ENCODE assay signal across 26 mouse cellular contexts in genomic region chr2:59307302-59307701, GRCm38 (mm10).
DNase-seq lines count a peak whose midpoint lies in the region; ATAC-seq and TF ChIP-seq lines count a peak whose summit lies in the region.
"Had no signal": no experiment of that assay in that cellular context is flagged by ENCODE, and none has a peak within 500 bp of the region (broad histone marks: within the 10 kb centered on the region; RNA-seq: fewer than 3 reads in every experiment).

No protein-coding gene starts in this region.

- intact Hi-C loops in heart, adult 2 months (cut with DNase I), result no loop called here

- no peak for TF ChIP-seq EP300 in heart, adult 2 months (IDR thresholded peaks at IDR 0.05; ENCODE audit: insufficient read depth, low read depth, low read length)
- TF ChIP-seq EP300 in stomach, postnatal 0 days (optimal IDR thresholded peaks at IDR 0.05), result no peak

- peak; percentile 39 for DNase-seq in heart, adult 11 months
- DNase-seq in heart, adult 2 months, result no peak
- peak; percentile 39 to 50 for DNase-seq in kidney, postnatal 4 days
- no peak for DNase-seq in stomach, postnatal 0 days (ENCODE audit: low spot score)
- DNase-seq in adrenal gland, postnatal 14 days, result no peak
- DNase-seq: adrenal gland, adult 8-10 months; adrenal gland, postnatal 25 days; B cell, adult 2 months; cerebellum, adult 11 months; cerebellum, adult 18-20 months; cerebellum, adult 8-10 months; cerebellum, adult 9-11 months; cerebellum, postnatal 14 days; cerebellum, postnatal 36 days; embryo, embryonic 11 days; forebrain, postnatal 0 days had no signal

- no peak for TF ChIP-seq POLR2A in heart, adult 2 months (IDR thresholded peaks at IDR 0.05; ENCODE audit: insufficient read depth, low read depth, low read length)

- H3K4me3 ChIP-seq in heart, adult 2 months, result no peak overlapping the region
- no peak overlapping the region for H3K4me3 ChIP-seq in kidney, embryonic 15.5 days (replicated peaks)
- H3K4me3 ChIP-seq in stomach, postnatal 0 days (ENCODE audit: low read depth, low read length), result no peak overlapping the region
- H3K4me3 ChIP-seq: embryonic facial prominence, embryonic 13.5 days; embryonic facial prominence, embryonic 15.5 days; forebrain, embryonic 13.5 days; forebrain, embryonic 15.5 days had no signal

- no peaks in the 10 kb centered on the region for H3K79me2 ChIP-seq in heart, adult 2 months (replicated peaks; ENCODE audit: control insufficient read depth, insufficient read depth, low read length)

- H3K9me3 ChIP-seq in kidney, embryonic 15.5 days (replicated peaks), result no peaks in the 10 kb centered on the region
- H3K9me3 ChIP-seq in stomach, postnatal 0 days (ENCODE audit: control insufficient read depth, low read length), result no peaks in the 10 kb centered on the region
- H3K9me3 ChIP-seq: embryonic facial prominence, embryonic 13.5 days; embryonic facial prominence, embryonic 15.5 days; forebrain, embryonic 13.5 days; forebrain, embryonic 15.5 days; G1E had no signal

- H3K4me2 ChIP-seq in kidney, embryonic 15.5 days, result no peak overlapping the region
- H3K4me2 ChIP-seq in stomach, postnatal 0 days (replicated peaks; ENCODE audit: low read depth), result no peak overlapping the region
- H3K4me2 ChIP-seq: embryonic facial prominence, embryonic 13.5 days; embryonic facial prominence, embryonic 15.5 days; forebrain, embryonic 13.5 days; forebrain, embryonic 15.5 days had no signal

- H3K27me3 ChIP-seq in heart, adult 2 months (ENCODE audit: control insufficient read depth, insufficient read depth, low read length), result no peaks in the 10 kb centered on the region
- no peaks in the 10 kb centered on the region for H3K27me3 ChIP-seq in kidney, embryonic 15.5 days
- H3K27me3 ChIP-seq in stomach, postnatal 0 days (ENCODE audit: control insufficient read depth, insufficient read depth, low read length), result no peaks in the 10 kb centered on the region
- H3K27me3 ChIP-seq: CH12.LX; embryonic facial prominence, embryonic 13.5 days; embryonic facial prominence, embryonic 15.5 days; forebrain, embryonic 13.5 days; forebrain, embryonic 15.5 days; Patski had no signal

- no peak overlapping the region for H3K27ac ChIP-seq in heart, adult 2 months
- no peak overlapping the region for H3K27ac ChIP-seq in kidney, embryonic 15.5 days
- no peak overlapping the region for H3K27ac ChIP-seq in stomach, postnatal 0 days (replicated peaks)
- H3K27ac ChIP-seq: embryonic facial prominence, embryonic 13.5 days; embryonic facial prominence, embryonic 15.5 days; forebrain, embryonic 13.5 days; forebrain, embryonic 15.5 days had no signal

- peaks cover 3% of the 10 kb centered on the region; the same call in 1 of the 2 replicates for H3K36me3 ChIP-seq in heart, adult 2 months (ENCODE audit: control insufficient read depth, insufficient read depth, low read length)
- peaks cover 65% of the 10 kb centered on the region for H3K36me3 ChIP-seq in kidney, embryonic 15.5 days
- H3K36me3 ChIP-seq in stomach, postnatal 0 days (ENCODE audit: control insufficient read depth, insufficient read depth, low read length), result peaks cover 6% of the 10 kb centered on the region

- H3K4me1 ChIP-seq in heart, adult 2 months (ENCODE audit: control insufficient read depth, insufficient read depth, low read length), result no peaks in the 10 kb centered on the region
- no peaks in the 10 kb centered on the region for H3K4me1 ChIP-seq in kidney, embryonic 15.5 days
- H3K4me1 ChIP-seq in stomach, postnatal 0 days (replicated peaks; ENCODE audit: control insufficient read depth, insufficient read depth), result no peaks in the 10 kb centered on the region
- H3K4me1 ChIP-seq: embryonic facial prominence, embryonic 13.5 days; embryonic facial prominence, embryonic 15.5 days had no signal

- H3K9ac ChIP-seq in heart, adult 2 months (ENCODE audit: low read depth, low read length), result no peak overlapping the region
- H3K9ac ChIP-seq in kidney, embryonic 15.5 days, result no peak overlapping the region
- H3K9ac ChIP-seq in stomach, postnatal 0 days (ENCODE audit: low read length), result no peak overlapping the region
- H3K9ac ChIP-seq: embryonic facial prominence, embryonic 13.5 days; embryonic facial prominence, embryonic 15.5 days; forebrain, embryonic 13.5 days; forebrain, embryonic 15.5 days; forebrain, postnatal 0 days had no signal

- ATAC-seq in kidney, embryonic 15.5 days (replicated peaks; ENCODE audit: low FRiP score), result no peak
- ATAC-seq in stomach, postnatal 0 days (ENCODE audit: low FRiP score, low TSS enrichment), result peak; percentile 65
- ATAC-seq: activated CD4-positive, CD25-positive, alpha-beta regulatory T cell, adult 4 months; CD4-positive, CD25-positive, alpha-beta regulatory T cell, adult 4 months; forebrain, embryonic 13.5 days; forebrain, embryonic 15.5 days; forebrain, postnatal 0 days; Patski had no signal

- no peak for TF ChIP-seq CTCF in heart, adult 2 months (IDR thresholded peaks at IDR 0.05)
- no peak for TF ChIP-seq CTCF in stomach, postnatal 0 days (IDR thresholded peaks at IDR 0.05; ENCODE audit: low read depth)

- WGBS in heart, adult 2 months, result 93% methylated on average over 8 of the region's 8 CpGs
- WGBS in kidney, embryonic 15.5 days, result 71% methylated on average over 8 of the region's 8 CpGs
- WGBS in stomach, postnatal 0 days, result 82% methylated on average over 8 of the region's 8 CpGs

Comparison
In these comparisons a context has a peak if more than half of its experiments do, and no peak if none do; other contexts are left out.
1. DNase-seq: peak in heart, adult 11 months (single experiment) and kidney, postnatal 4 days (2 of 2); none in heart, adult 2 months (0 of 2), stomach, postnatal 0 days (single experiment) and adrenal gland, postnatal 14 days (single experiment).